Mouse (Mus musculus) C2C12 (cell line): ENCODE results near the gene Ormdl3.

ENCODE experiments used
- CEBPB ChIP-seq: IDR thresholded peaks from one replicate; pipeline ENCODE4 v1.6.1; 2011; ENCODE audit warnings: low read depth, mild to moderate bottlenecking, control low read depth, moderate library complexity
- CTCF ChIP-seq: IDR thresholded peaks from one replicate; pipeline ENCODE4 v1.5.1; 2011; ENCODE audit not compliant: control insufficient read depth, insufficient read depth, insufficient read length
- FOSL1 ChIP-seq: IDR thresholded peaks from one replicate; pipeline ENCODE4 v1.8.0; 2011; ENCODE audit warnings: mild to moderate bottlenecking, low read length; ENCODE audit not compliant: poor library complexity, insufficient read depth, severe bottlenecking
- MAX ChIP-seq: IDR thresholded peaks from one replicate; pipeline ENCODE4 v1.6.1; 2011; ENCODE audit warnings: mild to moderate bottlenecking, control low read depth
- MYOD1 ChIP-seq: IDR thresholded peaks from one replicate; pipeline ENCODE4 v1.6.1; 2011; ENCODE audit warnings: low read depth; ENCODE audit not compliant: control insufficient read depth, insufficient read length
- MYOG ChIP-seq: IDR thresholded peaks from one replicate; pipeline ENCODE4 v1.6.1; 2011; ENCODE audit not compliant: control insufficient read depth, insufficient read length; ENCODE audit errors: extremely low read depth
- USF1 ChIP-seq: IDR thresholded peaks from one replicate; pipeline ENCODE4 v1.6.1; 2011; ENCODE audit warnings: low read depth, mild to moderate bottlenecking, control low read depth, moderate library complexity

DNA sequence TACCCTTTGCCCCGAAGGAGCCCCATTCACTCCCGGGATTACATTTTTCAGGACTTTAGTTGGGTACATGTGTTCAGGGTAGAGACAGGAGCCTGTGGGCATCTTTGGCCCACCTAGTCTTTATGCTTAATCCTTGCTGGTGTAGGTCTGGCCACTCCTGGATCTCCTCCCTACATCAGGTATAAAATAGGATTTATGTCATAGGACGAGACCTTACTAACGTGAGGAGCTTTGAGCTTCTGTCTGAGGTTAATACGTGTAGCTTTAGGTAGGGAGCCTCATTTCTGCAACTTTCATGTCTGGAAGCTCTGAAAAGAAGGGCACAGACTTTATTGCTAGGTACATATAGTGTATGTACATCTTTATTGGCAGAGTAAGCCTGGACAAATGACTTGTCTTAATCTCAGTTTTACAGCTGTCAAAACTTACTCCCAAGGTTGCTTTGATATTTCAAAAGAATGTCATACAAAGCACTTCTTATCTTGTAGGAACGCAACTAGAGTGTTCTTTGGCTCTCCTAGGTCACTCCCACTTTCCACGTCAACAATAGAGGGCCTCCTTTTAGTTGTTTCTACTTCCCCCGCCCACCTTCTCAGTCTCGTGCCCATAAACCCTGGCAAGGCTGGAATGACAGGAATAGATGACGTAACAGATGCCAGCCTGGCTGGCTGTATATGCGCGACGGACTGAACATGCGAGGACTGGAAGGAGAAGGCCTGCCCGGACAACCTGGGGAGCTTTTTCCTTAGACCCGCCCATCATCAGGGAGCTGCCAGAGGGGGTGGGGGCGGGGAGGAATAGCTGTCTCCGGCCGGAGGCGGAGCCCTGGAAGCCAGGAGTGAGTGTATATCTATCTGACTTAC lies 747 bp upstream of the Ormdl3 start:
- TF ChIP-seq CTCF (no peak), MYOG (no peak), USF1 (no peak), FOSL1 (no peak), MYOD1 (no peak), MAX (peak; percentile 4), CEBPB (no peak)
